Mouse (Mus musculus) granulocyte monocyte progenitor cell, adult 5-6 weeks (primary cell): ENCODE measurements around the gene Armh4. TPM values are rescaled to one million over a fixed set of nuclear protein-coding genes. Genes with fewer than 3 reads are reported as not detected.
"Not testable (repeated sequence)": the region's sequence is repeated elsewhere in the genome, so short reads cannot be mapped to it uniquely, and the experiment has no call there.

Source experiments
- ATAC-seq: replicated peaks from 2 replicates; pipeline ENCODE4 v1.8.0; 2016; ENCODE audit warnings: mild to moderate bottlenecking, moderate TSS enrichment, inconsistent platforms; ENCODE audit not compliant: poor library complexity, severe bottlenecking
- total RNA-seq, 2 experiments: library from RNA; stranded (forward) in 1 of 2; stranded (reverse) in 1 of 2; fragments of 200-712, 200-1000 nt in 1 of 2; fragments of >200 nt in 1 of 2; fragmentation: Nextera tagmentation in 1 of 2; gene quantifications; 2 replicates each; pipeline ENCODE4 v1.2.3; 2014 to 2017

Gene Armh4
- not detected in 2 replicates for total RNA-seq (2014; fragmentation: Nextera tagmentation)
- not detected in 2 replicates for total RNA-seq (2017)

GRCm38 (mm10) chr14:49782715-49783531 is at the start of gene Armh4:
Armh4 (minus strand) TSS chr14:49783383.
- ATAC-seq = no peak; the same call in 1 of the 2 replicates

GRCm38 (mm10) chr14:49829192-49830171 is 46.3 kb upstream of the Armh4 start:
- no peak for ATAC-seq

DNA sequence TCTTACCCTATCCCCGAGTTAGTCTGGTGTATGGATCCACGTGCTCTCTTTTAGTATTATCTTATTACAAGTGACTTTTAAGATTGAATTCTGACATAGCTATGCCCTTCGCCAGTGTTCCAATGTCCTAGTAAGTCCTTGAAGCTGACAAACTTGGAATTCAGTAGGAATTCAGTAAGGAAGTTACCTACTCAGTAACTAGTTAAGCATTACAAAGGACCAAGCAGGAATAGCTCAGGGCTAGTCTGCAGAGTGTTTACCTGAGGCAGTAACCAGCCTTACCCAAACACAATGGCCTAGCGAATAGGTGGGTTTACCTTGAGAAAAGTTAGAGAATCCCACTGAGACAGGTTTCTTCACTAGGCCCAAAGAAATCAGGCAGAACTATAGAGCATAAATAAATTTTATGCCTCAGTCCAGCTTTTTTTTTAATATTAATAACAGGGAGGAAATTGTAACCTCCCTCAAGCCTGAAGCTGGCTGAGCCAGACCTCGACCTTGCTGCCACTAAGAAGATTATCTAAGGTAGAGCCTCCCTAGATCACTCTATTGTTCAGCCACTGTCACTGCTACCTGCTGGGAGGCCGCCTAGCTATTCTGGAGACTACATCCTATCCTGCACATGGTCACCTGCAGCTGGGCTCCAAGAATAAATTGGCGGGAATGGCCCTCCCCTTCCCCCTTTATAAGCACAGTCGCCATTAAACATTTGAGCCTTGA is 36.7 kb upstream of the Armh4 start:
- ATAC-seq = not testable (repeated sequence)

GRCm38 (mm10) chr14:49818713-49819208 is 35.6 kb upstream of the Armh4 start:
- ATAC-seq = not testable (repeated sequence)

- not testable (repeated sequence) for ATAC-seq
These were observed 29.8 kb upstream of the Armh4 start for GRCm38 (mm10) chr14:49812966-49813365.

DNA sequence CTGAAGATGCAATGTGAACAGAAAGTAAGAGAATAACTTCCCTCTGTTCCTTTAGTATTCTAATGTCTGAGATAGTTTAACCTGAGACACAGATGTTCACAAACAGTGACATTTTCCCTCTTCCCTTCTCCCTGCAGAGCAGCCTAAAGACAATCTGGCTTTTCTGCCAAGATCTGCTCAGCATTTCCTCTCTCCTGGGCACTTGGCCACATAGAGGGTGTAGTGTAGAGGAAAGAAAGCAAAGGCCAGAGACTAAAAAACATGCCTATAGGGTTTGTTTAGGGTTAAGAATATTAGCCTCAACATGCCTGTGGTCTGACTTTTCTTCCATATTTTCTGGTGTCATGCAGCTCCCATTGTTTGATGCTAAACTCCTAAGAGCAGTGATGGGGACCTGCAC is 21.9 kb upstream of the Armh4 start:
- not testable (repeated sequence) for ATAC-seq

DNA sequence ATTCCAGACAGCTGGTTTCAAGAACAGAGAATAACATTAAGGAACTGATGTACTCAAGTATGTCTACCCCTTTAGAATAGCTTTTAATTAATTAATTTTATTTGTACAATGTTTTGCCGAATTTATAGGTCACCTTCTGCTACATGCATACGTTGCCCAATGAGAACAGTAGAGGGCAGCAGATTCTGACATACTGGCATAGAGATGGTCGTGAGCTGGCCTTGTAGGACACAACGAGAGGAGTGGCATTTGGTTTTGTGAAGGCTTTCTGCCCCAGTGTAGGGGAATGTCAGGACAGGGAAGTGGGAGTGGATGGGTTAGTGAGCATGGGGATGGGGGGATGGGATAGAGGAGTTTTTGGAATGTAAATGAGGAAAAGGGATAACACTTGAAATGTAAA is 18.3 kb upstream of the Armh4 start:
- ATAC-seq = no peak

DNA sequence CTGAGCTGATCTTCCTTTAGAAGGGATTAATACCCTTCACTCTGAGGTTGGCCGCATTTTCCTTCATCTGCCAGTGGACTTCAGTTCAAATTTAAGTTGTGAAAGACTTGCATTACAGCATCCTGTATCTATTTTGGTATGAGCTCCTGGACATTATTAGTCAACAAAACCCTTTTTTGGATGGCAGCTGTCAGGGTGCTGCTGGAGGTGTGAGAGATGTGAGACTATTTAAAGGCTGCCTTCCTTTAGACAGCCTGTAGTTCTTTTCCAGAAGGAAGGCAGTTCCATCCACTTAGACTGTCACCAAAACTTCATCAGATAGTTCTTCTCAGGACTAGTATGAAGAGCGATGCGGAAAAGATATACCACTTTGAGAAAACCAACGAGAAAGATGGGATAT is 10.8 kb upstream of the Armh4 start:
- ATAC-seq = no peak

- ATAC-seq = no peak
These were observed 7.4 kb upstream of the Armh4 start for GRCm38 (mm10) chr14:49790542-49790941.

GRCm38 (mm10) chr14:49785793-49786192 is 2.6 kb upstream of the Armh4 start:
- peak; percentile 53; the same call in 1 of the 2 replicates for ATAC-seq

GRCm38 (mm10) chr14:49783866-49784265 is 683 bp upstream of the Armh4 start:
- ATAC-seq = no peak

DNA sequence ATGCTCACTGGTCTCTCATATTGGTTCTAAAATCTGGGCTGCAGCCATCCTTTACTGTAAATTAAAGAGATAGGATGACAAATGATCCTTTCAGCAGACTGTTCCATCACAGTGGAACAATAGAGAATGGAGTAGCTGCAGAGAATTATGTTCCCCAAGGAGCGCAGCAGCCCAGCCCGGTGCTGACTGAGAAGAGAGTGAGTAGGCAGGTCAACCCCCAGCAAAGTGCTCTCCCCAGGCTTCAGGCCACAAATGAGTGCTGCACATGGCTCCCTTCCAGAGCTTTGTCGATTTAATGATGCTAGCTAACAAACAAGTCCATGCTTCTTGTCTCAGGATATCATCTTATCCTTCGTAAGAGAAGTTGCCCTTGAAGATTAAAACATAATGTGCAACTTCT is 2.8 kb downstream of the Armh4 start:
- ATAC-seq = no peak

GRCm38 (mm10) chr14:49777539-49777938 is 5.6 kb downstream of the Armh4 start:
- not testable (repeated sequence) for ATAC-seq

GRCm38 (mm10) chr14:49771746-49772145 is 11.4 kb downstream of the Armh4 start:
- no peak for ATAC-seq

GRCm38 (mm10) chr14:49766601-49767000 is 16.6 kb downstream of the Armh4 start:
- no peak for ATAC-seq

- no peak for ATAC-seq
These were observed 27.3 kb downstream of the Armh4 start for GRCm38 (mm10) chr14:49755845-49756244.

- ATAC-seq = no peak
These were observed 30.6 kb downstream of the Armh4 start for GRCm38 (mm10) chr14:49752614-49753013.

- no peak for ATAC-seq
These were observed 37.3 kb downstream of the Armh4 start for GRCm38 (mm10) chr14:49745874-49746273.

- ATAC-seq = no peak
These were observed 39.1 kb downstream of the Armh4 start for GRCm38 (mm10) chr14:49743946-49744526.

GRCm38 (mm10) chr14:49739328-49739727 is 43.9 kb downstream of the Armh4 start:
- no peak for ATAC-seq
